Mouse (Mus musculus): ENCODE results near the gene S100a5. TPM values are rescaled to one million over a fixed set of nuclear protein-coding genes. Genes with fewer than 3 reads are reported as not detected.

S100a5 gene
- polyA plus RNA-seq, 1 experiment from 2014 or later: 1.4 TPM

- no peaks in the 10 kb centered on the region for H3K9me3 ChIP-seq (replicated peaks; ENCODE audit: low read length)
- H3K4me1 ChIP-seq (replicated peaks; ENCODE audit: insufficient read depth, low read length): peaks cover 8% of the 10 kb centered on the region
- H3K36me3 ChIP-seq (ENCODE audit: insufficient read depth, low read length): no peaks in the 10 kb centered on the region
- ATAC-seq (replicated peaks; ENCODE audit: low FRiP score, low read depth) (no peak), DNase-seq (ENCODE audit: low spot score) (no peak)
- H3K4me3 ChIP-seq (replicated peaks; ENCODE audit: low read depth, low read length): peak overlapping the region; percentile 40; the same call in 1 of the 2 replicates
- no peak overlapping the region for H3K9ac ChIP-seq (ENCODE audit: low read depth, low read length)
- 69% methylated on average over 6 of the region's 6 CpGs for WGBS
- no peak for TF ChIP-seq CTCF (IDR thresholded peaks at IDR 0.05; ENCODE audit: low read depth)
- 0 out of 2 replicates have a peak overlapping the region, but pooled peaks have one; percentile 48 for H3K27ac ChIP-seq
- H3K4me2 ChIP-seq (ENCODE audit: low read length): peak overlapping the region; percentile 72
- H3K27me3 ChIP-seq (ENCODE audit: insufficient read depth, low read length): no peaks in the 10 kb centered on the region
Observed at GRCm38 (mm10) chr3:90614148-90614530, 5.8 kb downstream of the S100a5 start.

DNA sequence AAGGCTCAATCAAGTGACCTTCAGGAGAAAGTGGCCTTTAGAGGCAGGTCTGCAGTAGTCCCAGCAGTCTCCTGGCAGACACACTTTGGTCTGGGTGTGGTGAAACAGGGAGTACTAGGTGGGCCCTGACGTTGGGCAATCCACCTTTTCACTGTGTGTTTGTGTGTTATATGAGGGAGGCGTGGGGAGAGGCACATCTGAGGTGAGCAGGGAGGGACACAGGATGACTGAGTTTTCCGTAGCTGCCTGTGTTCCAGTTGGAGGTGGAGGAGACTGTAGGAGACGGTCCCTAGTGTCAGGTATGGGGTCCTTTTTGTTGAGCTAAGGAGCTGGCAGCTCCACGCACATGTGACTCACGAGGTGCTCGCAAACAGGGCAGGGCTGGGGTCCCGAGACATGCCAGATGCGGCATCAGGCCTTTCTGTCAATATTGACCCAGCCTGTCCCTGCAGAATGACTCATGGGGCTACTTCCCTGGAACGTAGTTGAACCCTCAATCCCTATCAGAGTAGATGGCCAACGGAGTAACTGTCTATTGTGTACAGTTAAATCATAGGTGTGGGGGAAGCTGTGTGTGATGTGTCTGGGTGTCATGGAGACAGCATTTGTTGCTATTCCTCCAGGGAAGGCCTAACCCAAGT, 6.4 kb downstream of the S100a5 start:
- Histone ChIP-seq H3K4me3 (replicated peaks; ENCODE audit: low read depth, low read length) (no peak overlapping the region), H3K9me3 (replicated peaks; ENCODE audit: low read length) (no peaks in the 10 kb centered on the region), H3K4me2 (ENCODE audit: low read length) (peak overlapping the region; percentile 72), H3K27ac (no peak overlapping the region), H3K9ac (ENCODE audit: low read depth, low read length) (0 out of 2 replicates have a peak overlapping the region, but pooled peaks have one; percentile 13), H3K36me3 (ENCODE audit: insufficient read depth, low read length) (no peaks in the 10 kb centered on the region), H3K27me3 (ENCODE audit: insufficient read depth, low read length) (no peaks in the 10 kb centered on the region), H3K4me1 (replicated peaks; ENCODE audit: insufficient read depth, low read length) (peaks cover 8% of the 10 kb centered on the region)
- 74% methylated on average over 11 of the region's 11 CpGs for WGBS
- ATAC-seq (replicated peaks; ENCODE audit: low FRiP score, low read depth): no peak
- no peak for TF ChIP-seq CTCF (IDR thresholded peaks at IDR 0.05; ENCODE audit: low read depth)
- no peak for DNase-seq (ENCODE audit: low spot score)

GRCm38 (mm10) chr3:90615415-90615814, 7.1 kb downstream of the S100a5 start:
- H3K4me2 ChIP-seq (ENCODE audit: low read length): peak overlapping the region; percentile 72; the same call in 1 of the 2 replicates
- TF ChIP-seq CTCF (IDR thresholded peaks at IDR 0.05; ENCODE audit: low read depth): peak; percentile 88
- H3K36me3 ChIP-seq (ENCODE audit: insufficient read depth, low read length): no peaks in the 10 kb centered on the region
- ATAC-seq (replicated peaks; ENCODE audit: low FRiP score, low read depth) (peak; percentile 77), DNase-seq (ENCODE audit: low spot score) (peak; percentile 93)
- no peaks in the 10 kb centered on the region for H3K27me3 ChIP-seq (ENCODE audit: insufficient read depth, low read length)
- H3K4me1 ChIP-seq (replicated peaks; ENCODE audit: insufficient read depth, low read length): peaks cover 8% of the 10 kb centered on the region
- H3K9ac ChIP-seq (ENCODE audit: low read depth, low read length): no peak overlapping the region
- 5% methylated on average over 7 of the region's 7 CpGs for WGBS
- no peak overlapping the region for H3K27ac ChIP-seq
- no peaks in the 10 kb centered on the region for H3K9me3 ChIP-seq (replicated peaks; ENCODE audit: low read length)
- no peak overlapping the region for H3K4me3 ChIP-seq (replicated peaks; ENCODE audit: low read depth, low read length)

DNA sequence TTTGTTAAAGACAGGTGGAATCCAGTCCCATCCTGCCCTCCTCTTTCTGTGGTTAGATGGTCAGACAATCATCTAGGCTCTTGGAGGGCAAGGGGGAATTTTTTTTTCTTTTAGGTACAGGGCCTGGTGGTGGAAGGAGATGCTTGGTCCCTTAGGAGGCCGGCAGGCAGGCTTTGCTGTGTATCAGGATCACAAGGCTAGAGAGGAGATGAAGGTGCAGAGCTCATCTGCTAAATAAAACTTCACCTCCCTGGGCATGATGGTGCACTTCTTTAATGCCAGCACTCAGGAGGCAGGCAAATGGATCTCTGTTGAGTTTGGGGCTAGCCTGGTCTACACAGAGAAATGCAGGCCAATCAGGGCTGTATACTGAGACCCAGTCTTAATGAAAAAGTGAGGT, 7.6 kb downstream of the S100a5 start:
- Histone ChIP-seq H3K4me2 (ENCODE audit: low read length) (no peak overlapping the region), H3K27ac (no peak overlapping the region), H3K4me1 (replicated peaks; ENCODE audit: insufficient read depth, low read length) (peaks cover 8% of the 10 kb centered on the region), H3K9me3 (replicated peaks; ENCODE audit: low read length) (no peaks in the 10 kb centered on the region), H3K36me3 (ENCODE audit: insufficient read depth, low read length) (no peaks in the 10 kb centered on the region), H3K9ac (ENCODE audit: low read depth, low read length) (no peak overlapping the region), H3K4me3 (replicated peaks; ENCODE audit: low read depth, low read length) (no peak overlapping the region), H3K27me3 (ENCODE audit: insufficient read depth, low read length) (no peaks in the 10 kb centered on the region)
- 71% methylated on average over 1 of the region's 1 CpGs for WGBS
- no peak for ATAC-seq (replicated peaks; ENCODE audit: low FRiP score, low read depth)
- DNase-seq (ENCODE audit: low spot score): no peak
- no peak for TF ChIP-seq CTCF (IDR thresholded peaks at IDR 0.05; ENCODE audit: low read depth)

DNA sequence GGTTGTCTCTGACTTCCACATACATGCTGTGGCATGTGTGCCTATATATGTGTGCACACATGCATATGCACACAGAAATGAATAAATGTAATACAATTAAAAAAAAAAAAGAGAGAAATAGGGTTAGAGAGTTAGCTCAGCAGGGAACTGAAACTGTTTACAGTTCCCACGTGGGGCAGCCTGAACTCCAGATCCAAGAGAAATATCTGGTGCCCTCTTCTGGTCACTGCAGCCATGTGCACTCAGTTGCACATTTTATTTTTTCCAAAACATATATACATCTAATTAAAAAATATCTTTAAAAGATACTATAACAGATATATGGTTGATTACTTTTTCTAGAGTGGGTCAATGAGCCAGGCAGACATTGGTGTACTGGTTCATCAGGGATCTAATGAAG, 9.3 kb downstream of the S100a5 start:
- no peak overlapping the region for H3K27ac ChIP-seq
- ATAC-seq (replicated peaks; ENCODE audit: low FRiP score, low read depth) (no peak), DNase-seq (ENCODE audit: low spot score) (no peak)
- H3K9me3 ChIP-seq (replicated peaks; ENCODE audit: low read length): no peaks in the 10 kb centered on the region
- H3K36me3 ChIP-seq (ENCODE audit: insufficient read depth, low read length): no peaks in the 10 kb centered on the region
- H3K9ac ChIP-seq (ENCODE audit: low read depth, low read length): no peak overlapping the region
- peak; percentile 42; the same call in 1 of the 2 replicates for TF ChIP-seq CTCF (IDR thresholded peaks at IDR 0.05; ENCODE audit: low read depth)
- H3K4me1 ChIP-seq (replicated peaks; ENCODE audit: insufficient read depth, low read length): peaks cover 5% of the 10 kb centered on the region
- H3K4me2 ChIP-seq (ENCODE audit: low read length): no peak overlapping the region
- WGBS: 10% methylated on average over 1 of the region's 1 CpGs
- H3K27me3 ChIP-seq (ENCODE audit: insufficient read depth, low read length): no peaks in the 10 kb centered on the region
- H3K4me3 ChIP-seq (replicated peaks; ENCODE audit: low read depth, low read length): no peak overlapping the region

DNA sequence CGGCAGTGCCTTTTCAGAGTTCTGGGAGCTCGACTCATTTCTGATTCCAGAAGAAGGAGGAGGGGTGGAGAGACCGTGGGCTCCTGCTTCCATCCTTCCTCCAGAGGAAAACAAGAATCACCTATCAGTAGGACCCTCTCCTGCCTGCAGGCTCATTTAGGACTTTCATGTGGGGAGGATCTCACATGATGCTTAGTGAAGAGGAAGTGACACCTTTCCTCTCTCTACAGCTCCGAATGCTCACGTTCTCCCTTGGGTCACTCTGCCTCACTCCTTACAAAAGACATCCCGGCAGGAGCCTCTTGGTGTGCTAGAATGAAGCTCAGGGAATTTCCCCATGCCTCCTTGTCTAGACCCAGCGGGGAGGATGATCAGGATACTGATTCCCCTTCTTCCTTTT, 13.2 kb downstream of the S100a5 start:
- no peak overlapping the region for H3K27ac ChIP-seq
- H3K4me2 ChIP-seq (ENCODE audit: low read length): no peak overlapping the region
- no peaks in the 10 kb centered on the region for H3K36me3 ChIP-seq (ENCODE audit: insufficient read depth, low read length)
- ATAC-seq (replicated peaks; ENCODE audit: low FRiP score, low read depth) (no peak), DNase-seq (ENCODE audit: low spot score) (no peak)
- H3K4me1 ChIP-seq (replicated peaks; ENCODE audit: insufficient read depth, low read length): no peaks in the 10 kb centered on the region
- no peak overlapping the region for H3K4me3 ChIP-seq (replicated peaks; ENCODE audit: low read depth, low read length)
- no peaks in the 10 kb centered on the region for H3K9me3 ChIP-seq (replicated peaks; ENCODE audit: low read length)
- H3K9ac ChIP-seq (ENCODE audit: low read depth, low read length): no peak overlapping the region
- no peaks in the 10 kb centered on the region for H3K27me3 ChIP-seq (ENCODE audit: insufficient read depth, low read length)
- WGBS: 50% methylated on average over 7 of the region's 7 CpGs
- no peak for TF ChIP-seq CTCF (IDR thresholded peaks at IDR 0.05; ENCODE audit: low read depth)

Data from kidney, postnatal 0 days (tissue).